Comparison of ENCODE assay signal across 8 mouse cellular contexts in genomic region chr14:11775204-11775603, GRCm38 (mm10).
DNase-seq lines count a peak whose midpoint lies in the region; ATAC-seq lines count a peak whose summit lies in the region.

No protein-coding gene starts in this region.

- peaks cover 20% of the 10 kb centered on the region for H3K4me1 ChIP-seq in embryonic facial prominence, embryonic 15.5 days
- peaks cover 38% of the 10 kb centered on the region for H3K4me1 ChIP-seq in heart, embryonic 16.5 days (ENCODE audit: control insufficient read depth, insufficient read depth, low read length)
- peaks cover 16% of the 10 kb centered on the region for H3K4me1 ChIP-seq in stomach, embryonic 16.5 days (ENCODE audit: control insufficient read depth, insufficient read depth, low read length)

- peak; percentile 19 to 22 for DNase-seq in urinary bladder, adult 18-20 months (ENCODE audit: low spot score in 2 of 2)
- no peak for DNase-seq in urinary bladder, postnatal 10 days (ENCODE audit: low spot score)
- DNase-seq in kidney, postnatal 36 days, result peak; percentile 20 to 21
- DNase-seq in lung, postnatal 10 days, result peak; percentile 58
- no peak for DNase-seq in spleen, postnatal 4 days (ENCODE audit: low spot score in 2 of 2)

- WGBS in embryonic facial prominence, embryonic 15.5 days, result 17% methylated on average over 11 of the region's 11 CpGs
- WGBS in heart, embryonic 16.5 days, result 22% methylated on average over 11 of the region's 11 CpGs
- WGBS in stomach, embryonic 16.5 days, result 29% methylated on average over 11 of the region's 11 CpGs

- no peaks in the 10 kb centered on the region for H3K36me3 ChIP-seq in embryonic facial prominence, embryonic 15.5 days
- no peaks in the 10 kb centered on the region for H3K36me3 ChIP-seq in heart, embryonic 16.5 days (ENCODE audit: control insufficient read depth, insufficient read depth)
- H3K36me3 ChIP-seq in stomach, embryonic 16.5 days (ENCODE audit: control insufficient read depth, insufficient read depth, low read length), result no peaks in the 10 kb centered on the region

- H3K9me3 ChIP-seq in embryonic facial prominence, embryonic 15.5 days (replicated peaks), result no peaks in the 10 kb centered on the region
- no peaks in the 10 kb centered on the region for H3K9me3 ChIP-seq in heart, embryonic 16.5 days (replicated peaks; ENCODE audit: control insufficient read depth, low read length)
- no peaks in the 10 kb centered on the region for H3K9me3 ChIP-seq in stomach, embryonic 16.5 days (replicated peaks; ENCODE audit: control insufficient read depth, low read length)

- no peak overlapping the region for H3K4me3 ChIP-seq in embryonic facial prominence, embryonic 15.5 days (replicated peaks)
- H3K4me3 ChIP-seq in heart, embryonic 16.5 days (ENCODE audit: low read length), result no peak overlapping the region
- H3K4me3 ChIP-seq in stomach, embryonic 16.5 days (replicated peaks; ENCODE audit: low read length), result no peak overlapping the region

- no peak overlapping the region for H3K4me2 ChIP-seq in embryonic facial prominence, embryonic 15.5 days (replicated peaks)
- peak overlapping the region; percentile 37 for H3K4me2 ChIP-seq in heart, embryonic 16.5 days (ENCODE audit: low read depth, low read length)
- H3K4me2 ChIP-seq in stomach, embryonic 16.5 days (ENCODE audit: low read depth, low read length), result peak overlapping the region; percentile 12; the same call in 1 of the 2 replicates

- no peaks in the 10 kb centered on the region for H3K27me3 ChIP-seq in embryonic facial prominence, embryonic 15.5 days
- H3K27me3 ChIP-seq in heart, embryonic 16.5 days (ENCODE audit: control insufficient read depth, insufficient read depth, low read length), result no peaks in the 10 kb centered on the region
- H3K27me3 ChIP-seq in stomach, embryonic 16.5 days (ENCODE audit: control insufficient read depth, insufficient read depth, low read length), result no peaks in the 10 kb centered on the region

- no peak overlapping the region for H3K9ac ChIP-seq in embryonic facial prominence, embryonic 15.5 days
- peak overlapping the region; percentile 60 for H3K9ac ChIP-seq in heart, embryonic 16.5 days (ENCODE audit: low read length)
- H3K9ac ChIP-seq in stomach, embryonic 16.5 days (ENCODE audit: low read length), result 0 out of 2 replicates have a peak overlapping the region, but pooled peaks have one; percentile 26

- ATAC-seq in embryonic facial prominence, embryonic 15.5 days (ENCODE audit: insufficient number of reproducible peaks, low FRiP score, low TSS enrichment, low read depth), result 0 out of 2 replicates have a peak, but pooled peaks have one; percentile 43
- ATAC-seq in heart, embryonic 16.5 days (replicated peaks; ENCODE audit: extremely low read depth, insufficient read depth, low FRiP score), result 0 out of 2 replicates have a peak, but pooled peaks have one; percentile 42
- ATAC-seq in stomach, embryonic 16.5 days (ENCODE audit: insufficient read depth, low FRiP score), result peak; percentile 40; the same call in 1 of the 2 replicates

- H3K27ac ChIP-seq in embryonic facial prominence, embryonic 15.5 days (replicated peaks), result no peak overlapping the region
- H3K27ac ChIP-seq in heart, embryonic 16.5 days (ENCODE audit: low read length), result peak overlapping the region; percentile 77
- H3K27ac ChIP-seq in stomach, embryonic 16.5 days (ENCODE audit: low read length), result peak overlapping the region; percentile 26; the same call in 1 of the 2 replicates

Comparison
In these comparisons a context has a peak if more than half of its experiments do, and no peak if none do; other contexts are left out.
1. DNase-seq: peak in urinary bladder, adult 18-20 months (2 of 2), kidney, postnatal 36 days (2 of 2) and lung, postnatal 10 days (single experiment); none in urinary bladder, postnatal 10 days (single experiment) and spleen, postnatal 4 days (0 of 2).
2. Peak in every context shown above with its lines, with median percentiles within 50 percentile points of each other: ATAC-seq.